Mouse (Mus musculus) hindlimb bud, embryonic 11.5 days (tissue): ENCODE data around the gene Max.

Experiments used
- DNase-seq: peaks from one replicate; pipeline ENCODE4 v3.0.0-alpha.2; 2012; ENCODE audit warnings: low read depth, low spot score; ENCODE audit errors: extremely low spot score

Gene Max

GRCm38 (mm10) chr12:76889404-76890184 lies 72.4 kb downstream of the Max start:
- no peak for DNase-seq

GRCm38 (mm10) chr12:76887941-76888340 lies 74.1 kb downstream of the Max start:
- DNase-seq, result no peak
